Mouse (Mus musculus) forebrain, embryonic 13.5 days (tissue): ENCODE measurements around the gene Mdk. TPM values are rescaled to one million over a fixed set of nuclear protein-coding genes. Genes with fewer than 3 reads are reported as not detected.

Experiments
- ATAC-seq: fragments of 200-750 bp; cut with Nextera tagmentation; 2 replicates; pipeline ENCODE4 v1.8.0; 2017
- H3K27ac ChIP-seq: fragments of 300-500 bp; sonication (generic); 2 replicates; pipeline ENCODE4 v1.5.1; 2015; ENCODE audit warnings: inconsistent platforms, mild to moderate bottlenecking, moderate library complexity
- H3K27me3 ChIP-seq: fragments of 300-500 bp; sonication (generic); 2 replicates; pipeline ENCODE4 v1.6.1; 2015; ENCODE audit warnings: mild to moderate bottlenecking, inconsistent platforms
- H3K36me3 ChIP-seq: fragments of 300-500 bp; sonication (generic); 2 replicates; pipeline ENCODE4 v1.6.1; 2015; ENCODE audit warnings: mild to moderate bottlenecking, inconsistent platforms; ENCODE audit not compliant: poor library complexity, severe bottlenecking
- H3K4me1 ChIP-seq: fragments of 300-500 bp; sonication (generic); 2 replicates; pipeline ENCODE4 v1.6.1; 2015; ENCODE audit warnings: inconsistent platforms
- H3K4me2 ChIP-seq: fragments of 300-500 bp; sonication (generic); 2 replicates; pipeline ENCODE4 v1.6.1; 2015; ENCODE audit warnings: inconsistent platforms, mild to moderate bottlenecking, moderate library complexity
- H3K4me3 ChIP-seq: fragments of 300-500 bp; sonication (generic); 2 replicates; pipeline ENCODE4 v1.5.1; 2015; ENCODE audit warnings: mild to moderate bottlenecking, inconsistent platforms
- H3K9ac ChIP-seq: fragments of 300-500 bp; sonication (generic); 2 replicates; pipeline ENCODE4 v1.6.1; 2015; ENCODE audit warnings: mild to moderate bottlenecking, inconsistent platforms
- H3K9me3 ChIP-seq: fragments of 300-500 bp; sonication (generic); replicated peaks from 2 replicates; pipeline ENCODE4 v1.6.1; 2016; ENCODE audit warnings: inconsistent platforms
- WGBS: fragments of 180-500 bp; shearing (Covaris S2); methylation state at CpG from one replicate; pipeline ENCODE4 v1.1.7; 2015; 5-methylcytosine and 5-hydroxymethylcytosine counted together
- polyA plus RNA-seq: library from polyadenylated mRNA; unstranded; fragments of >200 nt; fragmentation: Nextera tagmentation; extraction: Ambion mirVana; gene quantifications from 2 replicates; pipeline ENCODE4 v1.2.1, GENCODE M21; 2015

Mdk gene
- polyA plus RNA-seq, 1 experiment from 2014 or later: 609 TPM

DNA sequence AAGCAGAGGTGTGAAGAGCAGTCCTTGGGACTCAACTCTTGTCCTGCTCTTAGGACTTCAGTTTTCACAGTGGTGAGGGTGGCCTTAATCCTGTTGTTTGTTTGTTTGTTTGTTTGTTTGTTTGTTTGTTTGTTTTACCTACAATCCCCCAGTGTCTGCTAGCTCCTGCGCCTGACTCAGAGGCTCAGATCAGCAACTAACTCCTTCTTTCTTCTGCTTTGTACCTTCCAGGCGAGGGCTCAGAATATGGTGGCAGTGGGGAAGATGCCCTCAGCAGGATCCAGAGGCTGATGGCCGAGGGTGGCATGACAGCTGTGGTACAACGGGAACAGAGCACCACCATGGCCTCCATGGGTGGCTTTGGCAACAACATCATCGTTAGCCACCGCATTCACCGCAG, 15.0 kb downstream of the Mdk start:
- WGBS: 86% methylated on average over 7 of the region's 7 CpGs
- no peaks in the 10 kb centered on the region for H3K9me3 ChIP-seq
- H3K36me3 ChIP-seq: peaks cover 67% of the 10 kb centered on the region
- H3K4me2 ChIP-seq: no peak overlapping the region
- peaks cover 25% of the 10 kb centered on the region for H3K27me3 ChIP-seq
- ATAC-seq: no peak
- H3K4me1 ChIP-seq: peaks cover 10% of the 10 kb centered on the region
- H3K4me3 ChIP-seq: no peak overlapping the region
- no peak overlapping the region for H3K27ac ChIP-seq
- H3K9ac ChIP-seq: no peak overlapping the region

DNA sequence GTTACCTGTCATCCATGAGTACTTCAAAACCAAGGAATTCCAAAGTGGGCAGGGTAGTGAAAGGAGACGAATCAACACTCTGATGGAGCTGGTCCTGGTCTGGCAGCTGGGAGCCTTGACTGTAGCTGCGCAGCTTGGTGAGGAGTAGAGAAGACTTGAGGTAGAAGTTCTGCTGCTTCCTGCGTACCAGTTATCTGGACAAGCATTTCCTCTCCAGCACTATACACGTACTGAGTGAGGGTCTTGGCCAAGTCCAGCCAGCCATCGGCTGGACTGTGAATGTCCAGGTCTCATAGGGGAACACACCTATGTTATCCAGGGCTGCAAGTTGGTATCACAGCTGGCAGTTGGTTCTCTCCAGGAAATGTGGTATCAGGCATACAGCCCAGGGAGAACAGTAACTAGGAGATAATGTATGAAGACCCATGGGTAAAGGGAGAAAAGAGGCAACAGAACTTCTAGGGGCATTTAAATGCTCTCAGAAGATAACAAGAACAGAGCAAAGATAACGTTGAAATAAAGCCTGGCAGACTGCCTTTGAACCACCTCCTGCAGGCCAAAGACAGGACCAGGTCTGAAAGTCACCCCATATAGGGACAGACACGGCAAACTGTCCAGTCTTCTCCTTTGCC, 15.6 kb downstream of the Mdk start:
- WGBS: 89% methylated on average over 7 of the region's 7 CpGs

DNA sequence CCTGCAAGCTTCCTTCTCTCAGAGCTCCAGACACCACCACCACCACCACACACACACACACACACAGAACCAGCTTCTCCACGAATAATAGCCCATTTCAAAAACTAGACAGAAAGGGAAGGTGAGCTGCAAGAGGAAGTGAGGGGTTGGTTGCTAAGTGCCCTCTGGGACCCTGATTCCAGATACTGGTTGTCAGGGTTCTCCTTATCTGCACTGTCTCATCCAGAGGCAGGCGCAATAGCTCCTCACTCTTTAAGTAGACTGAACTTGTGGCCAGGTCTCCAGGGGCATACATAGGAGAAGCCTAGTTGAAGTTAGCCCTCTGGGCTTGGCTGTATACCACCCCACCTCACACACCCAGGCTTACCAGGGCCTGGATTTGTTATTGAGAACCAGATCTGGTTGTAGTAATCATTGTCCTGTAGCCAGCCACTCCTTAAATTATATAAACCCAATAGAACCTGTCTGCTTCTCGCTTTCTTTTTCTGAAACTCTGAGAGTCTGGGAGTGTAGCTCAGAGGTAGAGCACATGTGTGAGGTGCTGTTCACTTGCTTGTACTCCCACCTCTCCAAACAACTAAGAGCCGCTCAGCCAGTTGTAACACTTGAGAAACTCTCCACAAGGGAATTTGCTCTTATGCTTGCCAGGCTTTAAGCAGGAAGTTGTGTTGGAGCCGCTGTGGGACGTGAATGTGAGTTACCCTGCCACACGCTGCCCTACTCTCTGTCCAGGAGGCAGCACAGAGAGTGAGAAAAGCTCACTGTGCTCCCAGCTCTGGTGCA, 18.6 kb downstream of the Mdk start:
- no peak overlapping the region for H3K9ac ChIP-seq
- 91% methylated on average over 7 of the region's 7 CpGs for WGBS
- no peaks in the 10 kb centered on the region for H3K27me3 ChIP-seq
- no peak overlapping the region for H3K4me3 ChIP-seq
- H3K4me1 ChIP-seq: no peaks in the 10 kb centered on the region
- H3K36me3 ChIP-seq: peaks cover 90% of the 10 kb centered on the region
- no peaks in the 10 kb centered on the region for H3K9me3 ChIP-seq
- H3K27ac ChIP-seq: no peak overlapping the region
- no peak overlapping the region for H3K4me2 ChIP-seq
- no peak for ATAC-seq

More for the DNA sequence above, 15.6 kb downstream of the Mdk start:
- H3K4me3 ChIP-seq: no peak overlapping the region
- H3K36me3 ChIP-seq: peaks cover 73% of the 10 kb centered on the region
- H3K4me2 ChIP-seq: no peak overlapping the region
- peaks cover 5% of the 10 kb centered on the region for H3K4me1 ChIP-seq
- H3K9ac ChIP-seq: no peak overlapping the region
- no peak for ATAC-seq
- no peaks in the 10 kb centered on the region for H3K9me3 ChIP-seq
- peaks cover 19% of the 10 kb centered on the region for H3K27me3 ChIP-seq
- H3K27ac ChIP-seq: no peak overlapping the region

DNA sequence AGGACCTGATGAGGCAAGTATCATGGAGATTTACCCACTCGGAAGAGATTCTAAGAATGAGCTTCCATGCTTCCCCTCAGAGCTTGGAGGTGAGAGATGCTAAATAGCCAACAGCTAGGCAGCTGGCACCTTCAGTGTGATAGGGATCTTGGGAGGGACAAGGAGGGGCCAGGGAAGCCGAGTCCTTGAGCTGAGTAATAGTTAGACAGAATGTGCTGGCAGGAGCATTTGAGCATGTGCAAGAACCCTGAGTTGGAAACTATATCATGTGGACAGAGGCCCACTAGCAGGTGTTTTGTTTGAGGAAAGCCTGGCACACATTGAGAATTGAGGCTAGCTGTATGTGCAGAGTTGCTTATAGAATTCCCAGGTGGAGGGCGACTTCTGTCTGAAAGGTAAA, 19.5 kb downstream of the Mdk start:
- Histone ChIP-seq H3K9ac (no peak overlapping the region), H3K27ac (no peak overlapping the region), H3K27me3 (no peaks in the 10 kb centered on the region), H3K36me3 (peaks cover 81% of the 10 kb centered on the region), H3K4me2 (no peak overlapping the region), H3K9me3 (no peaks in the 10 kb centered on the region), H3K4me3 (no peak overlapping the region), H3K4me1 (no peaks in the 10 kb centered on the region)
- 86% methylated on average over 3 of the region's 3 CpGs for WGBS
- ATAC-seq: no peak

DNA sequence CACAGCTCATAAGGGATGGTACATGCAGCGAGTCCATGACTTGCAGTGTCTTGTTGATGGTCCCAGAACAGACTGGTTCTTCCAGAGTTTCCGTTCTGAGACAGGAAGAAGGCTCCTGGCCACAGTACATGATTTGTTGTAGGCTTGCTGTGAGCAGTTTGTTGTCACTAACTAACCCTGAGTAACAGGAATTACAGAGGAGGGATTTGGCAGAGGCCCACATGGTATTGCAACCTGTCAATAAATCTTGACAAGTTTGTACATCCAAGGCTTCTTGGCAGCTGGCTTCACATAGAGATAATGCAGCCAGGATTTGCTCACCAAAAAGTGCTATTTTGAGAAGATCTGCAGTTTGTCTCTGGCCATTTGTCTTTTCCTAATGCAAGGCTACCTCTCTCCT, 26.0 kb downstream of the Mdk start:
- Histone ChIP-seq H3K27ac (no peak overlapping the region), H3K4me3 (no peak overlapping the region), H3K9me3 (no peaks in the 10 kb centered on the region), H3K9ac (no peak overlapping the region), H3K4me1 (peaks cover 26% of the 10 kb centered on the region), H3K27me3 (no peaks in the 10 kb centered on the region), H3K4me2 (no peak overlapping the region), H3K36me3 (peaks cover 40% of the 10 kb centered on the region)
- no peak for ATAC-seq
- WGBS: 95% methylated on average over 2 of the region's 2 CpGs

DNA sequence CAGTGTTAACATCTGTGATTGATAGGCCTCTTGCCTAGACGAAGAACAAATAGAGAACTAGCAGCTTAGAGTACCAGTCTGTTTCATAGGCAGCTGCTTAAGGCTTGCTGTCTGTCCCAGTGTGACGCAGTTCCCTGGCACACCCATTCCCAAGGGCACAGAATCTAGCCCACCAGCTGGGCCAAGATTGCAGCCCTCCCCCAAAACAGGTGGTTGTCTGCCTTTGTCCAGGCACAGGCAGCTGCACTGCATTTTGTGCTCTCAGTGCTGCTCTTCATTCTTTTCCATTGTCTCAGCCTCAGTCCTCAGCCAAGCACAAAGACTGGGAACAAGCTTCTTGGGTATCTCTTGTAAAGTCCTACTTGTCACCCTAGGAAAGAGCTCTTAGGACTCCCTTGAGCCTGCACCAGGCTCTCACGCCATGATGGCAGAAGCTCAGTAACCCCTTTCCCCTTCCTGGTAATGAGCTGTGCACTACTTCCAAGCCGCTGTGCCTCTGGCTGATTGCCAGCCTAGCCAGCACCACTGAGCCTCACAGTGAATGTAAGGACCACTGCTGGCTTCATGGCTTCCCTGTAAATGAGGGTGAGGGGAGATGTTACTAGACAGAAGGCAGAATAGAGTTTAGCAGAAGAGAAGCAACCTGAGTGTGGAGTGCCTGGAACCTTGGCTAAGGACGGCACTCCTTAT, 27.3 kb downstream of the Mdk start:
- ATAC-seq: peak; percentile 90
- H3K4me2 ChIP-seq: no peak overlapping the region; the same call in 1 of the 2 replicates
- no peak overlapping the region for H3K4me3 ChIP-seq
- no peaks in the 10 kb centered on the region for H3K27me3 ChIP-seq
- no peaks in the 10 kb centered on the region for H3K9me3 ChIP-seq
- peaks cover 38% of the 10 kb centered on the region for H3K36me3 ChIP-seq
- 33% methylated on average over 5 of the region's 5 CpGs for WGBS
- H3K27ac ChIP-seq: peak overlapping the region; percentile 83
- H3K4me1 ChIP-seq: peaks cover 26% of the 10 kb centered on the region
- no peak overlapping the region for H3K9ac ChIP-seq

DNA sequence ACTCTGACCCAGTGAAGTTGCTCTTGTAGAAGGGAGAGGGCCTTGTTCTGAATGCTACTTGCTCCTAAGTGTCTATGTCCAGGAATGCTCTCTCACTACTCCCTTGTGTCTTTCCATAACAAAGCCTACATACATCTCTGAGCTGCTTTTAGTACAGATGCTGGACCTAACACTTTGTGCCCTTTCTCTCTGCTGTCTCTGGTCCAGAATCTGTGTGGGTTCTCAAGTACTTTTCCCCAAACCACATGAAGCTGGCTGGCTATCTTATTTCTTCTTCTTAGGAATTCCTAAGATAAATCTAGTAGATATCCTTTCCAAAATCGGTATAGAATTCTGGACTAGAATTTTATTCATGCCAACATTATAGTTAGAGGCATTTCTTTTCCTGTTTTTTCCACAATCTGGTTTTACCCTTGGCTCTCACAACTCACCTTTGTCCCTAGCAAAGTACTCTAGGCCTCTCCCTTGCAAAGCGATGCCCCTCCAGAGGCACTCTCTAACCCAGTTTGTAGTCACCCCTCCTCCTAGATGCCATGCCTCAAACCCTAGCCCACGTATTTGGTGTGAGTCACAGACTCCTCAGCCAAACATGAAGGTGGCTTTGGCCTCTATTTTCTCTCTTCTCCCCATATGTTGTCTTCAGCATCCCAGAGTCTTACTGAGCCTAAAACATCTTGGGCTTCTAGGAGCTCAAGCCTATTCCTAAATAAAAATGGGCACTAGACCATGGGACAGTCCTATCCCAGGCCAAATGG, 28.7 kb downstream of the Mdk start:
- H3K27me3 ChIP-seq: no peaks in the 10 kb centered on the region
- no peak for ATAC-seq
- WGBS: 95% methylated on average over 3 of the region's 3 CpGs
- peaks cover 26% of the 10 kb centered on the region for H3K4me1 ChIP-seq
- H3K4me3 ChIP-seq: no peak overlapping the region
- H3K27ac ChIP-seq: no peak overlapping the region
- H3K9ac ChIP-seq: no peak overlapping the region
- H3K4me2 ChIP-seq: no peak overlapping the region
- H3K36me3 ChIP-seq: peaks cover 38% of the 10 kb centered on the region
- H3K9me3 ChIP-seq: no peaks in the 10 kb centered on the region

DNA sequence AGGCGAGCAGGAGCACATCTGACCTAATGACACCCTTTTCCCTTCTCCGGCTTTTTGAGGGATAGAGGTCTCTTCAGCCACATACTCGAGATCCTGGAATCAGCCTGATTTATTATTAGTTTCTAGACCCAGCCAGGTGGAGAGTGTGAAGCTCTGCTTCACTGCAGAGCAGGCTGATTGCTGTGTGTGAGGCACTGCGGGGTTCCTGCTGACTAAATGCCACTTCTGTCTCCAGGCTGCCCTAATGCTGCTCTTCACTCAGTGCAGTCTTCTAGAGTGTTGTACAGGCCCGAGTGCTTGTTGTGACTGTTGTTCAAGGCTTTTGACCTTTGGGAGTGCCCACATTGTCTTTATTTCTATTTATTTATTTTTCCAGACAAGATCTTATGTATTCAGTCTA, 29.8 kb downstream of the Mdk start:
- Histone ChIP-seq H3K27me3 (no peaks in the 10 kb centered on the region), H3K4me3 (no peak overlapping the region), H3K9me3 (no peaks in the 10 kb centered on the region), H3K27ac (no peak overlapping the region), H3K4me1 (peaks cover 26% of the 10 kb centered on the region), H3K9ac (no peak overlapping the region), H3K4me2 (no peak overlapping the region), H3K36me3 (peaks cover 38% of the 10 kb centered on the region)
- no peak for ATAC-seq
- WGBS: 72% methylated on average over 5 of the region's 5 CpGs

DNA sequence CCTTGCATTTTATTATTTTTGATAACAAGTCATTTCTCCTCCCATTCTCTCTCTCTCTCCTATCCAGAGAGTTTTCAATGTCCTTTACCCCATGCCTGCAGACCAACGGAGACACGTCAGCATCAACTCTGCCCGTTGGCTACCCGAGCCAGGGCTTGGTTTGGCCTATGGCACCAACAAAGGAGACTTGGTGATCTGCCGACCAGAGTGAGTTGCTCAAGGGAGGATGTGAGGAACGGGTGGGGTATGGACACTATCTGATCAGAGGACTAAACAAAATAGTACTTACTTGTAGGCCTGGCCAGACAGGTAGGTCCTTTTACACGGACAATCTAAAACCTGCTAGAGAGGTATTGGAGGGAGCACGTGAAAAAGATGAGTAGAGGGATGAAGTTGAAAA, 31.7 kb downstream of the Mdk start:
- no peak overlapping the region for H3K27ac ChIP-seq
- H3K4me2 ChIP-seq: no peak overlapping the region
- H3K36me3 ChIP-seq: peaks cover 22% of the 10 kb centered on the region
- 95% methylated on average over 8 of the region's 8 CpGs for WGBS
- ATAC-seq: no peak
- no peak overlapping the region for H3K9ac ChIP-seq
- no peak overlapping the region for H3K4me3 ChIP-seq
- H3K9me3 ChIP-seq: no peaks in the 10 kb centered on the region
- peaks cover 19% of the 10 kb centered on the region for H3K4me1 ChIP-seq
- H3K27me3 ChIP-seq: no peaks in the 10 kb centered on the region

DNA sequence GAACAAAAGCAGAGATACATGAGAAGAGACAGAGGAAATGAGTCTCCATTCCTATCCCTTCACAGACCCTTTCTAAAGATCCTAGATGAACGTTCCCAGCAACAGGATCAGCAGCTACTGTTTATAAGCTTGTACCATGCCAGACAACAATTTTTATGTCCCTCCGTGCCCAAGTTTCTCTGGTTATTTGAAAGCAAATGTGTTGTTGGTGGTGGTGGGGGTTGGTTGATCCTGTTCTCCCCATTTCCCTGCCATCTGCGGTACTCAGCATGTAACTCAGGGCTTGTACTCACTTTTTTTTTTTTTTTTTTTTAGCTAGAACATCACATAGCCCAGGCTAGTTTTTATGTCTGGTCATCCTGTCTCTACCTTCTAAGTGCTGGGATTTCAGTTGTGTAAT, 33.0 kb downstream of the Mdk start:
- peaks cover 21% of the 10 kb centered on the region; the same call in 1 of the 2 replicates for H3K36me3 ChIP-seq
- H3K9me3 ChIP-seq: no peaks in the 10 kb centered on the region
- no peak overlapping the region for H3K9ac ChIP-seq
- no peak overlapping the region for H3K4me3 ChIP-seq
- 93% methylated on average over 3 of the region's 3 CpGs for WGBS
- H3K4me2 ChIP-seq: no peak overlapping the region
- no peak for ATAC-seq
- H3K27me3 ChIP-seq: no peaks in the 10 kb centered on the region
- no peak overlapping the region for H3K27ac ChIP-seq
- H3K4me1 ChIP-seq: peaks cover 6% of the 10 kb centered on the region

DNA sequence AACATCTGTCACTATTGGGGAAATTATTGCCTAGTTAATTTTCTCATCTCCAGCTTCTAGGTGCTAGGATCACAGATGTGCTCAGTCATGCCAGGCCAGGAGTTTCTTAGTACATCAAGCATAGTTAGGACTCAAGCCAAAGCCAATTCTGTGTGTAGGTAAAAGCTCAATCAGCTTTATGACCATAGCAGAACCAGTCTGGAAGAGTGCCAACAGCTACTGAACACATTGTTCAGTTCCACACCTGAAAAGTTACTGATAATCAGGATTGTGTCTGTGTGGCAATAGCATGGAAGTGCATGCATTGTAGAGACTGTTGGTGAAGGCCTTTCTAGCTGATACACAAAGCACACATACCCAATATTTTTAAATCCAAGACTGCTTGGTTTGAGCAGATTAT, 34.1 kb downstream of the Mdk start:
- Histone ChIP-seq H3K9me3 (no peaks in the 10 kb centered on the region), H3K27ac (no peak overlapping the region), H3K4me1 (no peaks in the 10 kb centered on the region), H3K4me2 (no peak overlapping the region), H3K36me3 (peaks cover 21% of the 10 kb centered on the region; the same call in 1 of the 2 replicates), H3K4me3 (no peak overlapping the region), H3K27me3 (no peaks in the 10 kb centered on the region), H3K9ac (no peak overlapping the region)
- ATAC-seq: no peak

DNA sequence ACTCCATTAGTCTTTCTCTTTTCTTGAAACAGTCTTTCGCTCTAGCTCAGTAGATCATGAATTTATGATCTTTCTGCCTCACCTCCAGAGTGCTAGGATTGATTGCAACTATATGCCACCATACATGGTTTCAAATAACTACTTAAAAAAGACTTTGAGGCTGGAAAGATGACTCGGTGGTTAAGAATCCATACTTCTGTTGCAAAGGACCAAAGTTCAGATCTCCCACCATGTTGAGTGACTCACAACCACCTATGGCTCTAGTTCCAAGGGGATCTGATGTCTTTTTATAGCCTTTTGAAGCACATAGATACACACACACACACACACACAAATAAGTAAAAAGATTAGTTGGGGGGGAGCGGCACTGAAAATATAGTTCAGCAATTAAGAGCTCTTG, 36.7 kb downstream of the Mdk start:
- no peak for ATAC-seq
- no peak overlapping the region for H3K9ac ChIP-seq
- no peak overlapping the region for H3K27ac ChIP-seq
- no peak overlapping the region for H3K4me3 ChIP-seq
- H3K4me1 ChIP-seq: no peaks in the 10 kb centered on the region
- peaks cover 10% of the 10 kb centered on the region; the same call in 1 of the 2 replicates for H3K36me3 ChIP-seq
- no peaks in the 10 kb centered on the region for H3K27me3 ChIP-seq
- H3K9me3 ChIP-seq: no peaks in the 10 kb centered on the region
- H3K4me2 ChIP-seq: no peak overlapping the region
- 93% methylated on average over 3 of the region's 3 CpGs for WGBS
